Comparison of ENCODE assay signal across 8 mouse cellular contexts in genomic region chr1:52231939-52232765, GRCm38 (mm10). TPM values are rescaled to one million over a fixed set of nuclear protein-coding genes. Genes with fewer than 3 reads are reported as not detected.
A peak's percentile ranks its signal among the peaks of the same experiment; 100 is the strongest.
DNase-seq lines count a peak whose midpoint lies in the region; TF ChIP-seq lines count a peak whose summit lies in the region.

No protein-coding gene starts in this region.

- H3K4me3 ChIP-seq in gastrocnemius, adult 2 months, result peak overlapping the region; percentile 99
- H3K4me3 ChIP-seq in megakaryocyte, embryonic 14.5 days (replicated peaks), result peak overlapping the region; percentile 99

- no peak for TF ChIP-seq CTCF in gastrocnemius, adult 2 months (IDR thresholded peaks at IDR 0.05)

- intact Hi-C loops in gastrocnemius, adult 2 months (cut with DNase I), result loop anchor here (2.0 to 5.0 kb wide), 3 partner anchors 37 to 115 kb away; partner anchors contain the start of gene Stat1

- no peaks in the 10 kb centered on the region for H3K36me3 ChIP-seq in megakaryocyte, embryonic 14.5 days (replicated peaks; ENCODE audit: low read length)

- peak; percentile 77 for DNase-seq in ZHBTc4 (ENCODE audit: low read depth, low spot score)
- DNase-seq in cerebellum, postnatal 4 days (ENCODE audit: low spot score in 2 of 2), result peak; percentile 31 to 66
- peak; percentile 79 for DNase-seq in gastrocnemius, adult 2 months
- DNase-seq in induced T-regulatory cell, adult 2 months (ENCODE audit: low read depth), result peak; percentile 86
- peak; percentile 16 to 51 for DNase-seq in left cerebral cortex, adult 9 months (ENCODE audit: low spot score in 2 of 2)
- peak; percentile 53 to 66 for DNase-seq in right cerebral cortex, adult 2 months (ENCODE audit: low spot score in 2 of 2)
- peak; percentile 50 for DNase-seq in urinary bladder, postnatal 25 days (ENCODE audit: low spot score)

- H3K27me3 ChIP-seq in megakaryocyte, embryonic 14.5 days (replicated peaks), result no peaks in the 10 kb centered on the region

- peaks cover 49% of the 10 kb centered on the region for H3K4me1 ChIP-seq in megakaryocyte, embryonic 14.5 days

- peak overlapping the region; percentile 97 for H3K27ac ChIP-seq in gastrocnemius, adult 2 months

- H3K9me3 ChIP-seq in megakaryocyte, embryonic 14.5 days, result no peaks in the 10 kb centered on the region

RNA-seq across cellular contexts. Expression of gene Gls, which starts 0.9 kb away (rescaled TPM):
- 10 to 100 TPM; 57.3 to 88.0 TPM for total RNA-seq in gastrocnemius, adult 2 months (2021)
- polyA plus RNA-seq in megakaryocyte, embryonic 14.5 days (2012; ENCODE audit: insufficient read depth, low replicate concordance), result 10.6 and 17.9 TPM in 2 replicates

Comparison
In these comparisons a context has a peak if more than half of its experiments do, and no peak if none do; other contexts are left out.
1. Peak in every context shown above with its lines: DNase-seq, H3K4me3 ChIP-seq and H3K27ac ChIP-seq.
2. DNase-seq: peak in every context shown above with its lines; median percentile 86 in induced T-regulatory cell, adult 2 months; 79 in gastrocnemius, adult 2 months; 77 in ZHBTc4; 60 in right cerebral cortex, adult 2 months; 50 in urinary bladder, postnatal 25 days; 48 in cerebellum, postnatal 4 days; 34 in left cerebral cortex, adult 9 months.